Mouse (Mus musculus): ENCODE data around the gene Asic2. TPM values are rescaled to one million over a fixed set of nuclear protein-coding genes. Genes with fewer than 3 reads are reported as not detected.

Asic2 gene
- total RNA-seq, 2 experiments from 2014 or later, result 78.0 to 80.2 TPM

- no peak for DNase-seq (ENCODE audit: low spot score in 2 of 2)
- intact Hi-C loops (cut with DNase I), result no loop called here
Observed at GRCm38 (mm10) chr11:81501473-81502246, 466.6 kb downstream of the Asic2 start.

- intact Hi-C loops (cut with DNase I), result no loop called here
- DNase-seq (ENCODE audit: low spot score in 2 of 2), result no peak
Observed at GRCm38 (mm10) chr11:81498990-81499389, 469.3 kb downstream of the Asic2 start.

- DNase-seq (ENCODE audit: low spot score in 2 of 2), result no peak
- intact Hi-C loops (cut with DNase I), result no loop called here
Observed at GRCm38 (mm10) chr11:81497652-81498391, 470.4 kb downstream of the Asic2 start.

GRCm38 (mm10) chr11:81496446-81496845, 471.8 kb downstream of the Asic2 start:
- DNase-seq (ENCODE audit: low spot score in 2 of 2), result no peak
- intact Hi-C loops (cut with DNase I), result no loop called here

- peak; percentile 57 to 90 for DNase-seq (ENCODE audit: low spot score in 2 of 2)
- intact Hi-C loops (cut with DNase I), result no loop called here
Observed at GRCm38 (mm10) chr11:81492351-81492750, 475.9 kb downstream of the Asic2 start.

- DNase-seq (ENCODE audit: low spot score in 2 of 2), result no peak
- intact Hi-C loops (cut with DNase I), result no loop called here
Observed at GRCm38 (mm10) chr11:81489144-81489735, 479.0 kb downstream of the Asic2 start.

- intact Hi-C loops (cut with DNase I), result no loop called here
- no peak for DNase-seq (ENCODE audit: low spot score in 2 of 2)
Observed at GRCm38 (mm10) chr11:81488681-81489080, 479.6 kb downstream of the Asic2 start.

- intact Hi-C loops (cut with DNase I), result no loop called here
Observed at GRCm38 (mm10) chr11:81486265-81486940, 481.9 kb downstream of the Asic2 start.

GRCm38 (mm10) chr11:81481198-81481597, 487.1 kb downstream of the Asic2 start:
- no peak for DNase-seq (ENCODE audit: low spot score in 2 of 2)
- intact Hi-C loops (cut with DNase I), result no loop called here

More at GRCm38 (mm10) chr11:81486265-81486940, 481.9 kb downstream of the Asic2 start:
- peak; percentile 43 to 78 for DNase-seq (ENCODE audit: low spot score in 2 of 2)

- DNase-seq (ENCODE audit: low spot score in 2 of 2), result no peak
- intact Hi-C loops (cut with DNase I), result no loop called here
Observed at GRCm38 (mm10) chr11:81476231-81476630, 492.0 kb downstream of the Asic2 start.

GRCm38 (mm10) chr11:81474121-81474520, 494.1 kb downstream of the Asic2 start:
- intact Hi-C loops (cut with DNase I), result no loop called here
- DNase-seq (ENCODE audit: low spot score in 2 of 2), result no peak

GRCm38 (mm10) chr11:81462199-81462598, 506.1 kb downstream of the Asic2 start:
- intact Hi-C loops (cut with DNase I), result no loop called here
- DNase-seq (ENCODE audit: low spot score in 2 of 2), result peak; percentile 35 to 36

GRCm38 (mm10) chr11:81461748-81462147, 506.5 kb downstream of the Asic2 start:
- no peak for DNase-seq (ENCODE audit: low spot score in 2 of 2)
- intact Hi-C loops (cut with DNase I), result no loop called here

- intact Hi-C loops (cut with DNase I), result no loop called here
- DNase-seq (ENCODE audit: low spot score in 2 of 2), result no peak
Observed at GRCm38 (mm10) chr11:81454921-81455320, 513.3 kb downstream of the Asic2 start.

GRCm38 (mm10) chr11:81454111-81454510, 514.1 kb downstream of the Asic2 start:
- no peak for DNase-seq (ENCODE audit: low spot score in 2 of 2)
- intact Hi-C loops (cut with DNase I), result no loop called here

GRCm38 (mm10) chr11:81449271-81449705, 519.0 kb downstream of the Asic2 start:
- intact Hi-C loops (cut with DNase I), result no loop called here
- DNase-seq (ENCODE audit: low spot score in 2 of 2), result peak; percentile 9 to 30

- intact Hi-C loops (cut with DNase I), result no loop called here
- DNase-seq (ENCODE audit: low spot score in 2 of 2), result no peak
Observed at GRCm38 (mm10) chr11:81446347-81446746, 521.9 kb downstream of the Asic2 start.

GRCm38 (mm10) chr11:81426857-81427256, 541.4 kb downstream of the Asic2 start:
- no peak for DNase-seq (ENCODE audit: low spot score in 2 of 2)
- intact Hi-C loops (cut with DNase I), result no loop called here

- DNase-seq (ENCODE audit: low spot score in 2 of 2), result peak; percentile 4 to 67
- intact Hi-C loops (cut with DNase I), result no loop called here
Observed at GRCm38 (mm10) chr11:81419112-81419511, 549.1 kb downstream of the Asic2 start.

- intact Hi-C loops (cut with DNase I), result no loop called here
- DNase-seq (ENCODE audit: low spot score in 2 of 2), result no peak
Observed at GRCm38 (mm10) chr11:81418027-81418426, 550.2 kb downstream of the Asic2 start.
